Mouse (Mus musculus): Measurements from ENCODE around the gene Nup210.

DNA sequence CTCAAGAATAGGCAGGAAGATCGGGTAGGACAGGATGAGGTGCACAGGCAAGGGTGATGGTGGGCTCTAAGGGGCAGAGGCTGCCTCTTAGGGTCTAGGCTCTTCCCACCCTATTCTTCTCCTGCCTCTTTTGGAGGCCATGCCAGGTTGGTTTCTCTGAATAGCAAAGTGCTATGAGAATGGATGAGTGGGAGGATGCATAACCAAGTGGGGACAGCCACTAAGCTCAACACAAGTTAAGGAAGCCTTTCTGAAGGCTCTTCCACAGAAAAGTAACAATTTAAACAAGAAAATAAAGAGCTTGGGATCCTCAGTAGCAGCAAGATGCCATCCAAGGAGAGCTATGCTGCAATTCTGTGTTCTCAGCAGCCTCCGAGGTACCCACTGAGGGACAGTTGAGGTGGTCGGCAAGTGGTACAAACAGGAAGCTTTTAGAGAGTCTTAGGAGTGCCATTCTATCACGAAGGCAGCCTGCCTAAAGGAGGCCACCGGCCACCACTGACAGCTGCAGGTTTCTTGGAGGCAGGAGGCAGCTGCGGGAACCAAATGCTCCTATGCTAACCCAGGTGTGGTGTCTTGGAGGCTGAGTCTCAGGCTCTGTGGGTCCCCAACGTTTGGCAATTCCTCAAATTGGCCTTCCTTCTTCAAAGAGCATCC is 36.4 kb upstream of the Nup210 start:
- TF ChIP-seq CTCF (IDR thresholded peaks at IDR 0.05; ENCODE audit: borderline replicate concordance, control insufficient read depth, extremely low read depth, insufficient read depth, low read length, poor library complexity) (no peak), POLR2A (IDR thresholded peaks at IDR 0.05; ENCODE audit: control insufficient read depth, extremely low read depth, insufficient read depth, low read length, poor library complexity) (0 out of 2 replicates have a peak, but pooled peaks have one; percentile 14)
